Mouse (Mus musculus): ENCODE measurements around the gene Cdc42ep5. TPM values are rescaled to one million over a fixed set of nuclear protein-coding genes. Genes with fewer than 3 reads are reported as not detected.

Gene Cdc42ep5
- polyA plus RNA-seq, 1 experiment from 2014 or later, result 8.6 TPM

DNA sequence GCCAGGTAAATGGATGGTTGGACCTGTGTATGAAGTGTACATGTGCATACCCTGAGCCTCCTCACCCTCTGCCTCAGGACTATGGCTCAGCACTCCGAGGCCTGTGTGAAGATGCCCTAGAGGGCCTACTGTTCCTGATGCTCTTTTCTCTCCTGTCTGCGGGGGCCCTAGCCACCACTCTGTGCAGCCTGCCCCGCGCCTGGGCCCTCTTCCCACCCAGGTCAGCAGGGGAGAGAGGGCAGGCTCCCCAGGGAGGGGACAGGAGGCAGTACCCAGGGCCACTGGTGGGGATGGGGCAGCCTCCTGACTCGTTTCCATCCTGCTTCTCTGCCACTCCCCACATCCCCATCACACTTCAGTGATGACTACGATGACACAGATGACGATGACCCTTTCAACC is 31.7 kb downstream of the Cdc42ep5 start:
- Histone ChIP-seq H3K36me3 (peaks cover 36% of the 10 kb centered on the region), H3K4me3 (no peak overlapping the region), H3K4me1 (replicated peaks) (peaks cover 50% of the 10 kb centered on the region), H3K27ac (replicated peaks) (0 out of 2 replicates have a peak overlapping the region, but pooled peaks have one; percentile 13), H3K27me3 (no peaks in the 10 kb centered on the region), H3K4me2 (no peak overlapping the region), H3K9ac (peak overlapping the region; percentile 57), H3K9me3 (no peaks in the 10 kb centered on the region)
- WGBS, result 87% methylated on average over 7 of the region's 7 CpGs
- no peak for ATAC-seq (ENCODE audit: low read depth)

- Histone ChIP-seq H3K27ac (replicated peaks) (peak overlapping the region; percentile 61; the same call in 1 of the 2 replicates), H3K4me1 (replicated peaks) (peaks cover 47% of the 10 kb centered on the region), H3K36me3 (peaks cover 40% of the 10 kb centered on the region), H3K4me2 (no peak overlapping the region), H3K4me3 (no peak overlapping the region), H3K9me3 (no peaks in the 10 kb centered on the region), H3K9ac (peak overlapping the region; percentile 57; the same call in 1 of the 2 replicates), H3K27me3 (no peaks in the 10 kb centered on the region)
- ATAC-seq (ENCODE audit: low read depth), result no peak
- WGBS, result 89% methylated on average over 3 of the region's 3 CpGs
These were observed 32.1 kb downstream of the Cdc42ep5 start for GRCm38 (mm10) chr7:4132581-4132980.

DNA sequence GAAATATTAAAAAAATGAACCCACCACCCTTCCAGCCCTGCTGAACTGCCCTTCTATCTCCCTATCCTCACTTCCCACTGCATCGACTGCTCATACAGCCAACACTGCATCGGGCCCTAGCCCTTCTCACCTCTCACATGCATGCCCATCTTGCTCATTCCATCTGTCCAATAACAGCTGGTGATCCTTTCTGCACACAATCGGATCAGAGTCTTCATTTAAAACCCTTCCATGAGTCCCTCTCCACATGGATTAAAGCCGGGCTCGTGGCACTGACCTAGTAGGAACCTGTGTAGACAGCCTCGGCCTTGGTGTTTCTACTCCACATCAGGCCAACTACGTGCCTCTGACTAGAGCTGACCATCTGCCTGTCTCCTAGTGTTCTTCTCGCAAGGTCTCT is 32.7 kb downstream of the Cdc42ep5 start:
- H3K27me3 ChIP-seq, result no peaks in the 10 kb centered on the region
- no peak overlapping the region for H3K4me3 ChIP-seq
- H3K4me2 ChIP-seq, result peak overlapping the region; percentile 39
- H3K9ac ChIP-seq, result peak overlapping the region; percentile 57
- H3K9me3 ChIP-seq, result no peaks in the 10 kb centered on the region
- H3K27ac ChIP-seq (replicated peaks), result peak overlapping the region; percentile 61
- H3K36me3 ChIP-seq, result peaks cover 47% of the 10 kb centered on the region
- ATAC-seq (ENCODE audit: low read depth), result no peak
- H3K4me1 ChIP-seq (replicated peaks), result peaks cover 47% of the 10 kb centered on the region
- WGBS, result 90% methylated on average over 8 of the region's 8 CpGs

DNA sequence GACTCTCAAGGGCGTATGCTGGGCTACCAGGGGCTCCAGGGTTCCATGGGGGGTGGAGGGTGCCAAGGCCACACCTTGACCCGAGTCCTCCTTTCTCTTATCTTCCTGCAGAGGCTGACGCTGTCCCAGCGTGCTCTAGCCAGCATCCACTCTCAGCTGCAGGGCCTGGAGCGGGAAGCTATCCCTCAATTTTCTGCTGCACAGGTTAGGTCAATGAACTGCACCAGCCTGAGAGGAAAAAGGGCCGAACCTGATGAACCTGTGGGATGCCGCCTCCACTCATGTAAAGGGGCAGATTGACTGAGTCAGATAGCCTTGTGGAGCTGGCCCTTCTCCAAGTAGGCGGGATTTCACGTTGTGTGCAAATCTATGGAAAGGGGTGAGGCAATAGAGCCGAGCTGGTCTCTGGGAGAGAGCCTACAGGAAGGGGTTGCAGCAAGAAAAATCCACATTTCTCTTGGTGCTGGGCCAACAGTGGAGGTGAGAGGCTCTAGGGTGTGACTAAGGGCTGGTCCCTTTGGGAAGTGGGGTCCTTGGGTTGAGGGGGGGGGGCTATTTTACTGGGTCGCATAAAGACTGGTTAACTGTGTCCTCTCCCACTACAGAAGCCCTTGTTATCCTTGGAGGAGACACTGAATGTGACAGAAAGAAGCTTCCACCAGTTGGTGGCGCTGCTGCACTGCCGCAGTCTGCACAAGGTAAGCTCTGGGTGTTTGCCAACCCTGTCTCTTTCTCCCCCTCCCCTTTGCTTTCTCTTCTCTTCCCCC is 33.8 kb downstream of the Cdc42ep5 start:
- peak overlapping the region; percentile 39 for H3K4me2 ChIP-seq
- peak overlapping the region; percentile 61 for H3K27ac ChIP-seq (replicated peaks)
- no peak overlapping the region for H3K4me3 ChIP-seq
- no peaks in the 10 kb centered on the region for H3K9me3 ChIP-seq
- peaks cover 57% of the 10 kb centered on the region for H3K4me1 ChIP-seq (replicated peaks)
- ATAC-seq (ENCODE audit: low read depth), result peak; percentile 54
- WGBS, result 34% methylated on average over 13 of the region's 13 CpGs
- no peaks in the 10 kb centered on the region for H3K27me3 ChIP-seq
- H3K9ac ChIP-seq, result peak overlapping the region; percentile 57
- H3K36me3 ChIP-seq, result peaks cover 54% of the 10 kb centered on the region

DNA sequence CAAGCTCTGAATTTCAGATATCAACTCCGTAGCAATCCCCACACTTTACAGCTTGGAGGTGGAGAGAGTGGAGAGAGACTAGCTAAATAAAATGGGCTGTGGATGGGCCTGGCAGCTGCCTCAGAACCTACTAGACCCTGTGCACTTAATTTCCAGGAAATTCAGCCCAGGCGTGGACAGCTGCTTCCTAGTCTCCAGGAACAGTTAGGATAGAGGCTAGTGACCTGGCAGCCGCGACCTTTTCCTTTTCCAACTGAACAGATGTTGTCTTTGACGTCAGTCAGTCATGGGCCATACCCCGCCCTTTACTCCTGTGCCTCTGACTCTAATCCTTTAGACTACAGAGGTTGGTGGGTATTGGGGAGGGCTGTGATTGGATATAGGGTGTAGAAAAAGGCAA is 35.8 kb downstream of the Cdc42ep5 start:
- Histone ChIP-seq H3K27me3 (no peaks in the 10 kb centered on the region), H3K27ac (replicated peaks) (peak overlapping the region; percentile 61), H3K4me3 (no peak overlapping the region), H3K4me2 (no peak overlapping the region), H3K9me3 (no peaks in the 10 kb centered on the region), H3K4me1 (replicated peaks) (peaks cover 66% of the 10 kb centered on the region), H3K36me3 (peaks cover 50% of the 10 kb centered on the region), H3K9ac (0 out of 2 replicates have a peak overlapping the region, but pooled peaks have one; percentile 3)
- WGBS, result 68% methylated on average over 6 of the region's 6 CpGs
- ATAC-seq (ENCODE audit: low read depth), result no peak

DNA sequence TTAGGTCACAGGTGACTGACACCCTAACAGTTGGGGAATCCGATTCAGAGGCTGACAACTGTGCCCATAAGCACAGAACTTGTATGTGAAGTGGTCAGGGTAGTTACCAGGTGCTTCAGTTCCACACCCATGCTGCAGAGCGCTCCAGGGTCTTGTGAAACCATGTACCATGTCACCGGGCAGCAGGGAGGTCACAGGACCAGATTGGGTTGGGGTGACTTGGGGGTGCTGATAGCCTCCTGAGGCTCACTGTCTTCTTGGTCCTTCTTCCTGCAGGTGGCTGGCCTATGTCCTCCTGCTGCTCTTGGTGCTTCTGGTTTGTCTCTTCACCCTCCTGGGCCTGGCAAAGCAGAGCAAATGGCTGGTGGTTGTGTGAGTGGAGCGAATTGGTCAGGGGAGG is 36.8 kb downstream of the Cdc42ep5 start:
- peaks cover 76% of the 10 kb centered on the region for H3K4me1 ChIP-seq (replicated peaks)
- no peak overlapping the region for H3K4me3 ChIP-seq
- no peak overlapping the region for H3K4me2 ChIP-seq
- H3K27me3 ChIP-seq, result no peaks in the 10 kb centered on the region
- ATAC-seq (ENCODE audit: low read depth), result no peak
- H3K9me3 ChIP-seq, result no peaks in the 10 kb centered on the region
- 90% methylated on average over 4 of the region's 4 CpGs for WGBS
- peak overlapping the region; percentile 61; the same call in 1 of the 2 replicates for H3K27ac ChIP-seq (replicated peaks)
- H3K36me3 ChIP-seq, result peaks cover 43% of the 10 kb centered on the region
- H3K9ac ChIP-seq, result no peak overlapping the region

GRCm38 (mm10) chr7:4126992-4127785 is 37.5 kb downstream of the Cdc42ep5 start:
- Histone ChIP-seq H3K9me3 (no peaks in the 10 kb centered on the region), H3K4me3 (no peak overlapping the region), H3K4me1 (replicated peaks) (peaks cover 78% of the 10 kb centered on the region), H3K4me2 (no peak overlapping the region), H3K27ac (replicated peaks) (peak overlapping the region; percentile 39; the same call in 1 of the 2 replicates), H3K9ac (no peak overlapping the region), H3K27me3 (no peaks in the 10 kb centered on the region), H3K36me3 (peaks cover 36% of the 10 kb centered on the region)
- ATAC-seq (ENCODE audit: low read depth), result no peak
- 86% methylated on average over 11 of the region's 11 CpGs for WGBS

DNA sequence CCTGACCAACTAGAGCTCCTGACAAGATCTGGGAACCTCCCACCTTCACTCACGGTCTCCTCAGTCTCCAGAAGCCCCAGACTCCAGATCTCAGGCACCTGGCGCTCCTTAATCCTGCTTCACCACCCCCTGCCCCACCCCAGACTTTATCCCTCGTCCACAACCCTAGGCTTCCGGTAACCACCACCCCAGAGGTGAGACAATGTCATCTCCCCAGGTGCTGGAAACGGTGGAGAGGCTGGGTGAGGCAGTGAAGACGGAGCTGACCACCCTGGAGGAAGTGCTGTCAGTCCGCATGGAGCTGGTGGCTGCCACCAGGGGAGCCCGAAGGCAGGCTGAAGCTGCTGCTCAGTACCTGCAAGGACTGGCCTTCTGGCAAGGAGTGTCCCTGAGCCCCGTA is 39.4 kb downstream of the Cdc42ep5 start:
- Histone ChIP-seq H3K27me3 (no peaks in the 10 kb centered on the region), H3K4me3 (no peak overlapping the region), H3K9ac (peak overlapping the region; percentile 54), H3K27ac (replicated peaks) (peak overlapping the region; percentile 90), H3K36me3 (peaks cover 33% of the 10 kb centered on the region), H3K4me1 (replicated peaks) (peaks cover 80% of the 10 kb centered on the region), H3K4me2 (peak overlapping the region; percentile 74), H3K9me3 (no peaks in the 10 kb centered on the region)
- no peak for ATAC-seq (ENCODE audit: low read depth)
- WGBS, result 29% methylated on average over 9 of the region's 9 CpGs

DNA sequence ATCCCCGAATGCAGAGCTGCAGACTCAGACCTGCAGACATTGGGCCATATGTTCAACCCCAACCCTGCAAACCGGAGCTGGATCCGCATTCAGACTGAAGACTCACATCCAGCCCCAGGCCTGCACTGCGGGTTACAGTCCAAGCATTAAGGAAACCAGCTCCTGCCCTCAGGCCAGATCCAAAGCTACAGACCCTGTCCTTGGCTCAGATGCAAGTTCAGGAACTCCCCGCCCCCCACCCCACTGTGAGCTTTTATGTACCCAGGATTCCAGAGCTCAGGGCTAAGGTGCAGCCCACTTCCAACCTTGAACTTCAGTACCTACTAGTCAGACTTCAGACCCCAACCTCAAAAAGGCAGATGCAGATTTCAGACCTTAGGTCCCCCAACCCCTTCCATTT is 39.8 kb downstream of the Cdc42ep5 start:
- Histone ChIP-seq H3K9me3 (no peaks in the 10 kb centered on the region), H3K36me3 (peaks cover 33% of the 10 kb centered on the region), H3K9ac (peak overlapping the region; percentile 54), H3K4me2 (peak overlapping the region; percentile 74), H3K27ac (replicated peaks) (peak overlapping the region; percentile 90), H3K4me1 (replicated peaks) (peaks cover 81% of the 10 kb centered on the region), H3K4me3 (peak overlapping the region; percentile 29), H3K27me3 (no peaks in the 10 kb centered on the region)
- 11% methylated on average over 5 of the region's 5 CpGs for WGBS
- no peak for ATAC-seq (ENCODE audit: low read depth)

- WGBS, result 1% methylated on average over 10 of the region's 10 CpGs
- peaks cover 28% of the 10 kb centered on the region for H3K36me3 ChIP-seq
- H3K4me2 ChIP-seq, result peak overlapping the region; percentile 74
- H3K27me3 ChIP-seq, result no peaks in the 10 kb centered on the region
- peak overlapping the region; percentile 29 for H3K4me3 ChIP-seq
- peak overlapping the region; percentile 54 for H3K9ac ChIP-seq
- ATAC-seq (ENCODE audit: low read depth), result peak; percentile 83
- peak overlapping the region; percentile 90 for H3K27ac ChIP-seq (replicated peaks)
- H3K9me3 ChIP-seq, result no peaks in the 10 kb centered on the region
- H3K4me1 ChIP-seq (replicated peaks), result peaks cover 82% of the 10 kb centered on the region
These were observed 40.3 kb downstream of the Cdc42ep5 start for GRCm38 (mm10) chr7:4124315-4124759.

GRCm38 (mm10) chr7:4123732-4124131 is 40.9 kb downstream of the Cdc42ep5 start:
- Histone ChIP-seq H3K27me3 (no peaks in the 10 kb centered on the region), H3K4me2 (peak overlapping the region; percentile 74), H3K4me3 (peak overlapping the region; percentile 29; the same call in 1 of the 2 replicates), H3K9me3 (no peaks in the 10 kb centered on the region), H3K27ac (replicated peaks) (peak overlapping the region; percentile 90), H3K36me3 (peaks cover 25% of the 10 kb centered on the region), H3K9ac (peak overlapping the region; percentile 54), H3K4me1 (replicated peaks) (peaks cover 86% of the 10 kb centered on the region)
- 6% methylated on average over 1 of the region's 1 CpGs for WGBS
- peak; percentile 82 for ATAC-seq (ENCODE audit: low read depth)

- Histone ChIP-seq H3K9ac (peak overlapping the region; percentile 92), H3K9me3 (no peaks in the 10 kb centered on the region), H3K36me3 (peaks cover 16% of the 10 kb centered on the region), H3K4me1 (replicated peaks) (peaks cover 86% of the 10 kb centered on the region), H3K27ac (replicated peaks) (peak overlapping the region; percentile 90), H3K27me3 (no peaks in the 10 kb centered on the region), H3K4me3 (peak overlapping the region; percentile 70), H3K4me2 (peak overlapping the region; percentile 74)
- 77% methylated on average over 10 of the region's 10 CpGs for WGBS
- no peak for ATAC-seq (ENCODE audit: low read depth)
These were observed 41.9 kb downstream of the Cdc42ep5 start for GRCm38 (mm10) chr7:4122783-4123182.
